Mouse (Mus musculus): ENCODE measurements around the gene Als2cr12.
"Not testable (repeated sequence)": the region's sequence is repeated elsewhere in the genome, so short reads cannot be mapped to it uniquely, and the experiment has no call there.

Als2cr12 gene

DNA sequence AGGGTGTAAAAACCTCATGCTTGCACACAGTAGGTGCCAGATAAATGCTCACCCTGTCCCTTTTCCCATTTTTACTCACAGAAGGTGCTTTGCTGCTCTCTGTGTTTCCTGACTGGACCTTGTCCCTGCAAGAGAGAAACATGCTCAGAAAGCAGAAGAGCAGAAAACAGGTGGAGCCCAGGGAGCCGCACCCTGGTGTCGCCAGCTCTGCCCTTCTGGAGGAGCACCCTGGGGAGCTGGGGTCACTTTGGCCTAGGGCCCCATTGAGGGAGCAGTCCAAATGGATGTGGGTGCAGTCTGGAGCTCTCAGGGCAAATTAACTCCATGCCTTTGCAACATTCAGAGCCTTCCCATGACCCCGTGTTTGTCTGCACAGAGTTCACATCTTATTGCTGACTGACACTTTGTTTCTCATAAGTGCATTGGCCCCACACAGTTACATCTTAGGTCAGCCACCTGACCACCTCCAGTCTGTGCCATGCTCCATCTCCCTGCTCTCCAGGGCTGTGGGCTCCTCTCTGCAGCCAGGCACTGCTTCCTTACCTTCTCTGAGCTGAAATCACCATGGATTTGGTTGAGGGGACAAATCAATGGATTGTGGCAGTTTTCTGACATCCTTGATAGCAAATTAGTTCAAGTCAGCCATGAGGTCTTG is 4.8 kb downstream of the Als2cr12 start:
- in situ Hi-C loops (cut with MboI, MseI) = loop anchor here (5.0 kb wide), 1 partner anchor 201 kb away; no protein-coding TSS in a partner anchor

DNA sequence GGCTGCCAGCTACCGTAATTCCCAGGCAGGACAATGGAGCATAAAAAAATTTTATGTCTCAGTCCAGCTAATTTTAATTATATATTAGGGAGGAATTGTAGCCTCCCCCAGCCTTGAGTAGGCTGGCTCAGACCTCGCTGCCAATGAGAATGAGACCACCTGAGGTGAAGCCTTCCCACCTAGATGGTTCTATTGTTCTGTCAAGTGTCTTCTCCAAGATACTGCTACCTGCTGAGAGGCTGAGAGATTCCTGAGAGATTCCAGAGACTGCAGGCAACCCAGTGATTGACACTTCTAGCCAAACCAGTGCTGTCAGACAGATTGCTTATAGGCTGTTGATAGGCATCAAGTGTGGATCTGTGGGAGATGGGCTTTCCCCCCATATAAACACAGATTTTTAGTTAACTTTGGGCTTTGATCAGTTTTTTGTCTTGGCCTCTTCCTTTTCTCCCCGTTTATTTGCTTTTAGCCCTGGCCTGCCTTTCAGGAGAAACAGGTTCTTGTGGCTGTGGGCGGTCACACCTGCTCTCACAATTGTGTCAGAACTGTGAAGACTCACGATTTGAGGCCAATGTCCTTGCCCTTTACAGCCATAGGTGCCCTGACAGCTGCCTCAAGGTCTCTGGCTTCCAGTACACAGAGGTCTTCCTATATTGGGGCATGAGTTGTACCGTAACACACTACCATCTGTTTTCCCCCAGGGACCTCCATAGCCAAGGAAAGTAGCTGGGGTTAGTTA is 5.6 kb downstream of the Als2cr12 start:
- in situ Hi-C loops (cut with MboI, MseI) = loop anchor here (5.0 kb wide), 1 partner anchor 202 kb away; no protein-coding TSS in a partner anchor

DNA sequence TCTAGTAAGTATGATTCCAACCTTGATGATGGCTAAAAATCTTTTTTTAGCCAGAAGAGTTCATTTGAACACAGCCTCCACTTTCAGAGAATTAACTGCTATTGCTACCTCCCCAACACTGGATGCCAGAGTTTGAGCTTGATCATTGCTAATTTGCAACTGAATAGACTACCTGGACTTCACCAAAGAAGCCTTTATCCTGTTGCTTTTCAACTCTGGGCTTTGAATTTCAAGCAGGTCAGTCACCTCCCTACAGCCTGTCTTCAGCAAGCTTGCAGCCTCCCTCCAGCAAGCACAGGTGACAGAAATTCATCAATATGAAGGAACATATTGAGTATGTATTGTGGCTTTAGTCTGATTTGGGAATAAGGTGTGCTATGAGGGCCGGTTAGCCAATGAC is 6.4 kb downstream of the Als2cr12 start:
- in situ Hi-C loops (cut with MboI, MseI) = no loop called here

DNA sequence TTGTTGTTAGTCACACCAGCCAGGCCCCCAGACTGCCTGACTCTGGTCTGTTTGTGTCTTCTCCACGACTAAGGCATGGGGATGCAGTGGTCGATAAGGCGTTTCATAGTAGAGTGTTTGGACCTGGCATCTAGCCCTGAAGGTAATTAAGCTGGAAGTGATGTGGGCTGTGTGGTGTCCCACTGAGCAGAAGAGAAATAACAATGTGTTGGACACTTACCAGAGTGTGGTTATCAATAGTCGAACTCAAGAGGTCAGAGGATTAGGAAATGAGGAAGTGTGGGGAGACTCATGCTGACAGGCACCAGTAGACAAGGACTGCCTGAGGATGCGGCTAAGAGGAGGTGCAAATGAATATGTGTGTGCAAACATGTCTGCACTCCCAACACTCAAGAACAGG is 17.4 kb downstream of the Als2cr12 start:
- in situ Hi-C loops (cut with MboI, MseI) = not testable (repeated sequence)

DNA sequence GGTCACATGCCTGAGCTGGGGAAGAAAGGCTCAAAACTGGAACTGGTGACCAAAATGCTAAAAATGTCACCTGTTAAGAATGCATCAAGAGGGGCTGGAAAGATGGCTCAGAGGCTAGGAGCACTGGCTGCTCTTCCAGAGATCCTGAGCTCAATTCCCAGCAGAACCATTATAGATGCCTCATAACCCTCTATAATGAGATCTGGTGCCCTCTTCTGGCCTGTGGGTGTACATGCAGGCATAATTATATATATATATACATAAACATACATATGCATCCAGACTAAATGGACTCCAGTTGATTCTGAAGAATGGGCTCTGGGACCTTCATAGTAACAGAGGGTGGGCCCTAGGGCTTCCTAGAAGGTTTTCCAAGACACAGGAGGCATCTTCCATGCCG is 18.2 kb downstream of the Als2cr12 start:
- in situ Hi-C loops (cut with MboI, MseI) = no loop called here

DNA sequence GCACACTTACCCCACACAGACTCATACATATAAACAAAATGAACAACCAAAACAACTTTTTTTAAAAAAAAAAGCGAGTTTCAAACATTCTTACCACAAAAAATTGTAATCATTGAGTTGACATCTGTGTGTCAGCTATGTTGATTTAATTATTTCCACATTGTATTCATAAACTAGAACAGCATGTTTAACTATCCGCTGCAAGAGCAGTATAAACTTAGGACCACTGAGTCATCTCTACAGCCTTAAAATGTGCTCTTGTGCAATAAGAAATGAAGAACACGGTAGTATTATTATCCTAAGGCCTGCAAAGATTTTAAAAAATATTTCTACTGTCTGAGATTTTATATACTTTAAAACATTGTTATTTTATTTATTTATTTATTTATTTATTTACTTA is 20.8 kb downstream of the Als2cr12 start:
- in situ Hi-C loops (cut with MboI, MseI) = no loop called here

DNA sequence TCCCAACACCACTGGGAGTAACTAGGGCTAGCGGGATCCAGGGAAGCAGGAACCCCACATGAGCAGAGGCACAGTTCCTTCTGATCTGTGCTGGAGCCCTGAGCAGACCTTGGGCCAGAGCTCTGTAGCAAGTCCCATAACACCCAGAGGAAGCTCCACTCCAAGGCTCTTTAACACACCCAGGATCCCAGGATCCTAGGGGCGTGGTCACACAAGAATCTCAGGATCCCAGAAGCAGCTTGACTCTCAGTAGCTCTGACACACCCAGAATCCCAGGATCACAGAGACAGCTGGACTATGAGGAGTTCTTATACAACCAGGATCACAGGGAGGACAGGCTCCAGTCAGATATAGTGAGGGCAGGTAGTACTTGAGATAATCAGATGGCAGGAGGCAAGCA is 23.7 kb downstream of the Als2cr12 start:
- in situ Hi-C loops (cut with MboI, MseI) = no loop called here

DNA sequence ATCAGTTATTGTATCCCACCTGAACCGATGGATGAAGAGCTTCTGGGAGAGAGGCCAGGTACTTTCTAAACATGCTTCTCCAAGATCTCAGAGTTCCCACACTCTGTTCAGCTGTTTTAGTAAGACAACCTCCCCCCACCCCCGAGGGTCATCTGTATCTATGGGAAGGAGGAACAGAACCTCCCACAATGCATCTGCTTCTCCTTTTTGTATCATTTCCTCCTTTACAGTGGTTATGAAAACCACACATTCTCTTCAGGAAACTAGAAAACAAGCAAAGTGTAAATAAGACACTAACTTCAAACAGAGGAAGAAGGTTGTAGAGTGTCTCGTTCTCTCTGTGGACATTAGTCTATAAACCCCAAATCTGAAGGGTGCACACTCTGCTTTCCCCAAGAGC is 26.2 kb downstream of the Als2cr12 start:
- in situ Hi-C loops (cut with MboI, MseI) = not testable (repeated sequence)

DNA sequence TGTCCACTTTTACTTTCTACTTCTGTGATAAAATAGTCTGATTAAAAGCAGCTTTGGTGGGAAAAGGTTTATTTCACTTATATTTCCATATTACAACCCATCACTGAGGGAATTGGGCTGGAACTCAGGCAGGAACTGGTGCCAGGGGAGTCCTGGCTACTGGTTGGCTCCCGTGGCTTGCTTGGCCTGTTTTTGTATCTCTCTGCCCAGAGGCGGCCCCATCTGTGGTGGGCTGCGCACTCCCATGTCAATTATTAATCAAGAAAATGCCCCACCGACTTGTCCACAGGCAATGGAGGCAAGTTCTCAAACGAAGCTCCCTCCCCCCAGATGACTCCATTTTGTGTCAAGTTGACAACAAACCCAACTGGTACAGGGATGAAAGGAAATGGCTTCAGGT is 27.6 kb downstream of the Als2cr12 start:
- in situ Hi-C loops (cut with MboI, MseI) = no loop called here

DNA sequence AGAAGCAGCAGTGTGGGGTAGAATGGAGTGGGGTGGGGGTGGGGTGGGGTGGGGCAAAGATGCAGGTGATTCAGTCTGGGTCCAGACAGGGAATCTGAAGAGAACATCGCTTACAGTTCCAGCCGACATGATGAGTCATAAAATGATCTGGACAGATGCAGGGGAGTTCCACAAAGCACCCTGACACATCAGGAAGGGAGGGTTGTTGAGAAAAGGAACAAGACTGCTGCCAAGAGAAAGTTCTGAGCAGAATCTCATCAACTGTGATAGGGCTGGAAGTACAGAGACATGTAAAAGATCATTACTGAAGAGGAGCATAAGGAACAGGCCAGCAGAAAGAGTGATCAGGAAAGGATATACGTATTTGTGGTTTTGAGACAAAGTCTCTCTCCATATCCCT is 32.4 kb downstream of the Als2cr12 start:
- in situ Hi-C loops (cut with MboI, MseI) = not testable (repeated sequence)

DNA sequence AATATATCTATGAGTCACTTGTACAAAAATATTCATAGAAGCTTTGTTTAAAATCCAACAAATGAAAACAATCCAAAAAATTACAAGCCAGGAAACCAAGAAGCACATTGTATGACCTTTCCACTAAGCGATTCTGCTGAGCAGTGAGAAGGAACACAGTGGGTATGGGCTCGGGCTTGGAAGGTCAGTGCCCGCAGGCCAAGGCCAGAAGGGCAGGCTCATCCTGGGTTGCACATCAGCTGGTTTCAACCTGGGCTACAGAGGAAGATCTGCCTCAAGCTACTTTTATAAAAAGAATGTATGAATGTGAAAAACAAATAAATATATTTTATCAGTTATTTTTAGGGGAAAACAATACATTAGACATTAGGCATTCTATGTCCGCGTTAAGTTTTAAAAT is 33.1 kb downstream of the Als2cr12 start:
- in situ Hi-C loops (cut with MboI, MseI) = not testable (repeated sequence)

DNA sequence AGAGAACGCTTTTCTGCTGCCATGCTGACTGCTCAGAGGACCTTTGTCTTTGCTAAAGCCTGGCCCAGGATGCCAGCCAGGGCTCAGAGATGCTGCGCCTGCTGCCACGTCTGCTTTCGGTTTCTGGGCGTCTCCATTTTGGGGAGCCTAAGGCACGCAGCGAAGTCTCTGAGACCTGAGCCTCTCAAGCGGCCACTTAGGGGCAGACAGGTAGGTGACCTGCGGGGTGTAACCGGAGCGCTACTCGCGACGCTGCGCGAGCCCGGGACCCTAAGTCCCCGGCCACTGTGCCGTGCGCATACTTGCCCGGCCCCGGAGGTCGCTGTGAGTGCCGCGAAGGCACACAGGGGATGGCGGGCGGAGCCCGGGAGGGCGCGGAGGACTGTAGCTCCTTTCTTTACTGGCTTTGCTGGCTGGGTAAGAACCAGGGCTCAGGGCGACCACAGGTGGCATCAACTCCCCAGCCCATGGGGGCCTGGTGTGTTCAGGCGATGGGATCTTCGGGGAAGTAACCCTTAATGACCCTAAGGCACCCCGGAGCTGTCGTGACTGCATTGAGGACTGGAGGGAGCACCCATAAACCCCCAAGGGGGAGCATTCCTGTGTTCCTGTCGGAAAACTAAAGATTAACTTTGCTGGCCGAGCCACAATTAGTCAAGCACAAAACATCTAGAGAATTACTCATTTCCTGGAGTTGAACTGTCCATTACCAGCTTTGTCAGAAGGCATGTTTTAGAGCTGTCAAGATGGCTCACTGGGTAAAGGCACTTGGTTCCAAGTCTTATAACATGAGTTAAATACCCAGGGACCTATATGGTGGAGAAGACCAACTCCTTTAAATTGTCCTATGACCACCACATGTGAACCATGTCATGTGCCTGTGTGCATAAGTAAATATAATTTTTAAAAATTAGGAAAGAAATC is 43.0 kb downstream of the Als2cr12 start:
- in situ Hi-C loops (cut with MboI, MseI) = no loop called here

DNA sequence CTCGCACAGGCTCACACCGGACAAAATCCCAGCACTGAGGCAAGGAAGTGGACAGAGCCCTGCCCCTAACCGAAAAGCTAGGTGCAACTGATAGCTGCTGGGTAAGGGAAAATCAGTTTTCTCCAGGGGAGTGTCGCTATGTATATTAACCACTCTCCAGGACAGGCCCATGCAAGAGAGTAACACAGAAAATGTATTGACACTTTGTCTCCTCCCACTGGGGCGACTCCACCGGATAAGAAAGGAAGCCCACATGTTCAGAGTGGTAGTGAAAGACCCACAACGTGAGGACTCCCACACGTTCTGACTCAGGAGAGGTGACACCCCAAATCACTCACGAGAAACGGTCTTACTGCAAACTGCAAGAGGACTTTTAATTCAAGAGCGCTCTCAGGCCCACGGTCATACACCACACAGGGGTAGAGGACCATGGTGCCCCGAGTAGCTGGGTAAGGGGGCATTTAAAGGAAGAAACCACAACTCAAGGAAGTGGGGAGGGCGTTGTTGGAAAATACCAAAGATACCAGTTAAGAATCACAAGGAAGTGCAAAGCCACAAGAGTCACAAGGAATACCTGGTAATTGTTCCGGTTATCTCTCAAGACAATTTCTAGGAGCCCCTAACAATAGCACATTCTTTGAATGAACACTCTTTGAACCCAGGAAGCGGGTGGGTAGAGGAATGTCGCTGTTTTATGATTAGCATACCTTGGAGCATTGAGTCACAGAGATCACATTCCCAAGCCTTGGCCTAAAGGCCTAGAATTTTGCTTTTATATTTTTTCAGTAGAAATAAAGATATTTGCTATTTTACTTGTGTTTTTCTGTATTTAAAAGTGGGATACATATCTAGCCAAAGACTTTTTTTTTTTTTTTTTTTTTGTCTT is 44.0 kb downstream of the Als2cr12 start:
- in situ Hi-C loops (cut with MboI, MseI) = not testable (repeated sequence)

DNA sequence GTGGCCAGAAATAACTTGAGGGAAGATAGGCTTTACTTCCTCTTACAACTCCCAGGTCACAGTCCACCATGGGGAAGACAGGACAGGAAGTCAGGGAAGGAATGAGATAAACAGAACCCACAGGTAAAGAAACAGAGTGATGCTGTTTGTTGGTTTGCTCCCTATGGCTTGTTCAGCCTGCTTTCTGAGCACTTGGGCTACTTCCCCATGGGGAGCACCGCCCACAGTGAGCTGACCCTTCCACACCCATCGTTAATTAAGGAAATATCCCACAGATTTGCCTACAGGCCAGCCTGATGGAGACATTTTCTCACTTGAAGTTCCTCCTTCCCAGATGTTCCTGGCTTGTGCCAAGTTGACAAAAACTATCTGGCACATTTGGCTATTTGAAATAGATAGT is 66.9 kb downstream of the Als2cr12 start:
- in situ Hi-C loops (cut with MboI, MseI) = not testable (repeated sequence)

DNA sequence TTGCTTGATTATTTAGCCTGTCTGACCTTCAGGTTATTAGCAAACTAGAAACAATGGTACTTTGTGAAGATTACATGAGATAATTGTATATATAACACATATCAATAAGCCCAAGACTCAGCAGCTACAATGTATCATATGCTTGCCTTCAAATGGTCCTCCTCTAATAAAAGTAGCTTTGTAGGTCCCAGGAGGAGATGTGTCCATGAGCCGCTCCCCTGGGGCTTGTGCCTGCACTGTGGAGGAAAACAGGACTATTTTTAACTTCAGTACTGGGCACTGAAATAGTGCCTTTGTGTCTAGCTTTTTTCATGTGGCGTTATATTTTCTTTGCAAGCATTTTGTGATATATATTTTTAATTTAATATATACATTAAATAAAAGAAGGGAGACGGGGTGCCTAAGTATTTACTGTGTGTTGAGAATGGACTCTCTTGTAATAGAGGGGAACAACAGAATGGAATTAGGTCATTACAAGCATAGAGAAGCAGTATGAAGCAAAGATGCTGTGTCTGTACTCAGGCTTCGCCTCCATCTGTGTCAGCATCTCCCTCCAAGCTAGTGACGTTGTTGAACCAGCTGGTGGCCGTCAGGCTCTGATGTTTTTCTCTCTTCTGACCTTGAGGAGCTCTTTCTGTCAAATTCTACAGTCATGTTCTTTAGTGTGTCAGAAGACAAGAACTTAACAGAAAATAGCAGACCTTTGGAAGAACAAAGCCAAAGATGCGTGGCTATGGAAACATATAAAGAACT is 73.6 kb downstream of the Als2cr12 start:
- in situ Hi-C loops (cut with MboI, MseI) = no loop called here

DNA sequence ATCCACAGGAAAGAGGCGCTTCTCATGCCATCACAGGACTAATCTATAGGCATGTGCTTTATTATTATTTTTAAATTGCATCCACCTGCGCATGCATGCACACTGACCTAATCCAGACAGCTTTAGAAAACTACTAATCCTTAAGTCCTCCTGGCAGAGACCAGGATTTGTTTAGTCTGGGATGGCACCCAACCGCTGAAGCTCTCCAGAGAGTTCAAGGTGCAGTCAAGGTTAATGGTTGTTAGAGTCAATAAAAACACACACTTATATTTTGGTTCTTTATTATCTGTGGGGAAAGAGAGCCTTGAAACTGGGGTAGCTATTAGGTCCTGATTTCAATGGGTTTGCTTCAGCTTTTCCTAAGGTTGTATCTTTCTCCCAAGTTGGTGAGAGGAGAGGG is 74.5 kb downstream of the Als2cr12 start:
- in situ Hi-C loops (cut with MboI, MseI) = no loop called here

DNA sequence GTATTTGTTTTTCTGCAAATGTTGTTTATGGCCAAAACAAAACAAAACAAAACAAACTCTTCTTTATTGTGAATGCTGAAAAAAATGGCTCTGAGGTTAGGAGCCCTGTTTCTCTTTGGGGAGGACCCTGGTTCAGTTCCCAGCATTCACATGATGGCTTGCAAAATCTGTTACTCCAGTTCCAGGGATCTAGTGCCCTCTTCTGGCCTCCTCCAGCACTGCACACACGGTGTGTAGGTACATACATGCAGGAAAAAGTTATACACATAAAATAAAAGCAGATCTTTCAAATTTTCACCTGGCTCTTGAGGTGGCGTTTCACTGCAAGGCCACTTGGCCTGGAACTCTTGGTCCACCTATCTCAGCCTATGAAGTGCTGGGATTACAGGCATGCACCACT is 77.0 kb downstream of the Als2cr12 start:
- in situ Hi-C loops (cut with MboI, MseI) = no loop called here

DNA sequence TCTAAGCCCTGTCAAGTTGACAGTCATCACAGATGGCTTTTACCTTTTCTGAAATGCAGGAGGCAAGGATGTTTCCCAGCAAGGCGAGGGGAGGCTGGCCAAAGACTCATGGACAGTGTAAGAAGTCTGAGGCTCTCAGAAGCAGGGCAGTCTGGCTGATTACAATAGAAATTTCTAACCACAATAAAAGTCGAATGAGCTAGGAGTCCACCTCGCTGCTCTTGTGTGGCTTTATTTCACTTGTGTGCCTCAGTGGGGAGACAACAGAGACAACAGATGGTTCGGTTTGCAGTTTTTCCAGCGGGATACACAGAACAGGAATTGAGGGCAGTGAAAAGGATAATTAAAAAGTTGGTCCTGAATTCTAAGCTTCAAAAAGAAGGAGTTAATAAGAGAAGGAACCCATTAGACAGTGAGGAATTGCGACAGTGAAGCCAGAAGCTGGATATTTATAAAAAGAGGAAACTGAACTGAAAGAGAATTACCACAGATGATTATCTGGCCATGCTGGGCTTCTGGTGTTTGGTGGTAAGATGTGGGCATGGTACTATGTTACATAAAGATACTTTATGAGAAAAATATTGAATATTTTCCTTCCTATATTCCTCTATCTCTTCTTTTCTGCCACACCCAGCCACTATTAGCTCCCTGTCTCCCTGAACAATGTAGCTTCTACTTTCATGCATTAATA is 77.7 kb downstream of the Als2cr12 start:
- in situ Hi-C loops (cut with MboI, MseI) = no loop called here

DNA sequence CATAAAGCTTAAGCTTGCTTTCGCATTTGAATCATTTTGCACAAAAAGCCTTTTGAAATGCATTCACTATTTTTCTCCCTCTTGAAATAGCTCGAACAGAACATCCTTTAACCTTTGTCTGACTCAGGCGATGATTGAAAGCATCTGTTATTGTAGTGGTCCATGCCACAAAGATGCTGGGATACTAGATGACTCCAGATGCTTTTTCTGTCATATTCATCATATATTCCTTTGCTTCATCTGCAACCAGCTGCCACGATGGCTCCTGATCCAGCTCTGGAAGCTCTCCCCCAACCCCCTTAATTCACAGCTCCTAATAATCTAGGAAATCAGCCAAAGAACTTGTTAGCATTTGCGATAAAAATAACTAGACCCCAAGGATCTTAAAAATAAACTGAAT is 78.7 kb downstream of the Als2cr12 start:
- in situ Hi-C loops (cut with MboI, MseI) = no loop called here

DNA sequence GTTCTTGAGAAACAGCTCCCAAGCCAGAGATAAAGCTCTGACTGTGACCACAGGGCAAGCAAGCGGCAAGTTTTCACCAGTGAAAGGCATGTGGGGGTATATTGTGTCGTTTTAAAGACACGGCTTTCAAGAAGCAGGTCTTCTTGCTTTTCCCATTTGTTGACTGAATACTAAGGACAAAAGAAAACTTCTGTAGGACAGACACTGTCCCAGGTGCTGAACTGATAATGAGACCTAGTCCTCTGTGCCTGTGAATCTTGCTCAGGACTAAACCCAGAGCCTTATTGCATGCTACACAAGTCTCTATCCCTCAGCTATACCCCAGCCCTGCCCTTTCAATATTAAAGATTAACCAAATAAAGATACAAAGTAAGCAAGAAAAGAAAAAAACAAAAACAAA is 79.6 kb downstream of the Als2cr12 start:
- in situ Hi-C loops (cut with MboI, MseI) = no loop called here
